Mouse (Mus musculus): ENCODE measurements around the gene D6Wsu163e. TPM values are rescaled to one million over a fixed set of nuclear protein-coding genes. Genes with fewer than 3 reads are reported as not detected.

Gene D6Wsu163e
- polyA plus RNA-seq, 1 experiment, result 4.4 TPM

GRCm38 (mm10) chr6:126962709-126963108, 22.9 kb downstream of the D6Wsu163e start:
- no peak overlapping the region for H3K27ac ChIP-seq (ENCODE audit: insufficient read depth, low read length)
- TF ChIP-seq POLR2A (IDR thresholded peaks at IDR 0.05; ENCODE audit: low read depth, low read length) (no peak), CTCF (IDR thresholded peaks at IDR 0.05; ENCODE audit: extremely low read depth, insufficient read depth, insufficient read length, insufficient replicate concordance) (no peak)
- H3K4me1 ChIP-seq (ENCODE audit: control insufficient read depth, insufficient read depth, insufficient read length), result no peaks in the 10 kb centered on the region
- no peak for DNase-seq (ENCODE audit: low read depth in 1 of 2, low spot score in 2 of 2)
- no peak overlapping the region for H3K4me3 ChIP-seq (ENCODE audit: extremely low read depth, insufficient read depth, insufficient read length)
- 87% methylated on average over 5 of the region's 5 CpGs for WGBS
- no peaks in the 10 kb centered on the region for H3K27me3 ChIP-seq (ENCODE audit: control insufficient read depth, insufficient read depth, low read length)
- peaks cover 34% of the 10 kb centered on the region for H3K36me3 ChIP-seq (ENCODE audit: control insufficient read depth, insufficient read depth, low read length)

GRCm38 (mm10) chr6:126963426-126963825, 23.7 kb downstream of the D6Wsu163e start:
- Histone ChIP-seq H3K4me3 (ENCODE audit: extremely low read depth, insufficient read depth, insufficient read length) (no peak overlapping the region), H3K36me3 (ENCODE audit: control insufficient read depth, insufficient read depth, low read length) (peaks cover 37% of the 10 kb centered on the region), H3K4me1 (ENCODE audit: control insufficient read depth, insufficient read depth, insufficient read length) (no peaks in the 10 kb centered on the region), H3K27ac (ENCODE audit: insufficient read depth, low read length) (no peak overlapping the region), H3K27me3 (ENCODE audit: control insufficient read depth, insufficient read depth, low read length) (no peaks in the 10 kb centered on the region)
- DNase-seq (ENCODE audit: low read depth in 1 of 2, low spot score in 2 of 2), result no peak
- WGBS, result 93% methylated on average over 9 of the region's 9 CpGs
- no peak for TF ChIP-seq POLR2A (IDR thresholded peaks at IDR 0.05; ENCODE audit: low read depth, low read length)
- TF ChIP-seq CTCF (IDR thresholded peaks at IDR 0.05; ENCODE audit: extremely low read depth, insufficient read depth, insufficient read length, insufficient replicate concordance), result no peak

GRCm38 (mm10) chr6:126966241-126967026, 26.7 kb downstream of the D6Wsu163e start:
- DNase-seq (ENCODE audit: low read depth in 1 of 2, low spot score in 2 of 2), result no peak
- WGBS, result 83% methylated on average over 14 of the region's 14 CpGs
- Histone ChIP-seq H3K27ac (ENCODE audit: insufficient read depth, low read length) (no peak overlapping the region), H3K4me1 (ENCODE audit: control insufficient read depth, insufficient read depth, insufficient read length) (no peaks in the 10 kb centered on the region), H3K36me3 (ENCODE audit: control insufficient read depth, insufficient read depth, low read length) (peaks cover 39% of the 10 kb centered on the region), H3K4me3 (ENCODE audit: extremely low read depth, insufficient read depth, insufficient read length) (no peak overlapping the region), H3K27me3 (ENCODE audit: control insufficient read depth, insufficient read depth, low read length) (no peaks in the 10 kb centered on the region)
- no peak for TF ChIP-seq POLR2A (IDR thresholded peaks at IDR 0.05; ENCODE audit: low read depth, low read length)
- no peak for TF ChIP-seq CTCF (IDR thresholded peaks at IDR 0.05; ENCODE audit: extremely low read depth, insufficient read depth, insufficient read length, insufficient replicate concordance)

- no peak for DNase-seq (ENCODE audit: low read depth in 1 of 2, low spot score in 2 of 2)
- 12% methylated on average over 5 of the region's 5 CpGs for WGBS
- H3K36me3 ChIP-seq (ENCODE audit: control insufficient read depth, insufficient read depth, low read length), result peaks cover 7% of the 10 kb centered on the region
- H3K4me3 ChIP-seq (ENCODE audit: extremely low read depth, insufficient read depth, insufficient read length), result no peak overlapping the region
- no peaks in the 10 kb centered on the region for H3K4me1 ChIP-seq (ENCODE audit: control insufficient read depth, insufficient read depth, insufficient read length)
- no peak for TF ChIP-seq CTCF (IDR thresholded peaks at IDR 0.05; ENCODE audit: extremely low read depth, insufficient read depth, insufficient read length, insufficient replicate concordance)
- TF ChIP-seq POLR2A (IDR thresholded peaks at IDR 0.05; ENCODE audit: low read depth, low read length), result no peak
- H3K27me3 ChIP-seq (ENCODE audit: control insufficient read depth, insufficient read depth, low read length), result no peaks in the 10 kb centered on the region
- H3K27ac ChIP-seq (ENCODE audit: insufficient read depth, low read length), result no peak overlapping the region
Measured at GRCm38 (mm10) chr6:126981539-126982234, 41.9 kb downstream of the D6Wsu163e start.

GRCm38 (mm10) chr6:126993676-126994075, 53.9 kb downstream of the D6Wsu163e start:
- no peak for DNase-seq (ENCODE audit: low read depth in 1 of 2, low spot score in 2 of 2)
- H3K27ac ChIP-seq (ENCODE audit: insufficient read depth, low read length), result no peak overlapping the region
- H3K4me3 ChIP-seq (ENCODE audit: extremely low read depth, insufficient read depth, insufficient read length), result no peak overlapping the region
- TF ChIP-seq POLR2A (IDR thresholded peaks at IDR 0.05; ENCODE audit: low read depth, low read length) (no peak), CTCF (IDR thresholded peaks at IDR 0.05; ENCODE audit: extremely low read depth, insufficient read depth, insufficient read length, insufficient replicate concordance) (no peak)
- H3K27me3 ChIP-seq (ENCODE audit: control insufficient read depth, insufficient read depth, low read length), result no peaks in the 10 kb centered on the region
- WGBS, result 80% methylated on average over 2 of the region's 2 CpGs
- no peaks in the 10 kb centered on the region for H3K36me3 ChIP-seq (ENCODE audit: control insufficient read depth, insufficient read depth, low read length)
- no peaks in the 10 kb centered on the region for H3K4me1 ChIP-seq (ENCODE audit: control insufficient read depth, insufficient read depth, insufficient read length)

- H3K27me3 ChIP-seq (ENCODE audit: control insufficient read depth, insufficient read depth, low read length), result no peaks in the 10 kb centered on the region
- no peaks in the 10 kb centered on the region for H3K4me1 ChIP-seq (ENCODE audit: control insufficient read depth, insufficient read depth, insufficient read length)
- WGBS, result 46% methylated on average over 3 of the region's 3 CpGs
- H3K36me3 ChIP-seq (ENCODE audit: control insufficient read depth, insufficient read depth, low read length), result no peaks in the 10 kb centered on the region
- no peak overlapping the region for H3K4me3 ChIP-seq (ENCODE audit: extremely low read depth, insufficient read depth, insufficient read length)
- TF ChIP-seq CTCF (IDR thresholded peaks at IDR 0.05; ENCODE audit: extremely low read depth, insufficient read depth, insufficient read length, insufficient replicate concordance), result no peak
- no peak for TF ChIP-seq POLR2A (IDR thresholded peaks at IDR 0.05; ENCODE audit: low read depth, low read length)
- no peak overlapping the region for H3K27ac ChIP-seq (ENCODE audit: insufficient read depth, low read length)
- no peak for DNase-seq (ENCODE audit: low read depth in 1 of 2, low spot score in 2 of 2)
Measured at GRCm38 (mm10) chr6:126995494-126995893, 55.7 kb downstream of the D6Wsu163e start.

GRCm38 (mm10) chr6:126996399-126996798, 56.6 kb downstream of the D6Wsu163e start:
- WGBS, result 9% methylated on average over 5 of the region's 5 CpGs
- no peak for DNase-seq (ENCODE audit: low read depth in 1 of 2, low spot score in 2 of 2)
- no peaks in the 10 kb centered on the region for H3K27me3 ChIP-seq (ENCODE audit: control insufficient read depth, insufficient read depth, low read length)
- TF ChIP-seq CTCF (IDR thresholded peaks at IDR 0.05; ENCODE audit: extremely low read depth, insufficient read depth, insufficient read length, insufficient replicate concordance) (no peak), POLR2A (IDR thresholded peaks at IDR 0.05; ENCODE audit: low read depth, low read length) (no peak)
- no peak overlapping the region for H3K4me3 ChIP-seq (ENCODE audit: extremely low read depth, insufficient read depth, insufficient read length)
- no peak overlapping the region for H3K27ac ChIP-seq (ENCODE audit: insufficient read depth, low read length)
- no peaks in the 10 kb centered on the region for H3K36me3 ChIP-seq (ENCODE audit: control insufficient read depth, insufficient read depth, low read length)
- no peaks in the 10 kb centered on the region for H3K4me1 ChIP-seq (ENCODE audit: control insufficient read depth, insufficient read depth, insufficient read length)
